Comparison of ENCODE assay signal across 10 mouse cellular contexts in the genomic region with DNA sequence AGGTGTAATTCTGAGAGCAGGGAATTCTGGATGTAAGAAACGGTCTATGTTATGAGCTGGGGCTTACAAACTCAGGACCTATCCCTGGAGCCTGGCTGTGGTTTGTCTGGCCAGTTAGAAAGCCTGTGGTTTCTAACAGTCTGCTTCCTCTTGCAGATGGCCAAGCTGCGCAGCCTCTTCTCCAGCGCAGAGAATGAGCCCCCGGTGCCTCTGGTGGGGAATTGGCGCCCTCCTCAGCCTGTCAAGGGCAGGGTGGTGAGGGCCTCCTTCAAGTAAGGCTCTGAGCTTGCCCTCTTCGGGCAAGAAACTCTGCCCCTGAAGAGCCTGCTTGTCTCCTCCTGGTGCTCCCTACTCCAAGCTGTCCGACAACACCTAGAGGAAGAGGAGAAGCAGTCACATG. TPM values are rescaled to one million over a fixed set of nuclear protein-coding genes. Genes with fewer than 3 reads are reported as not detected.
DNase-seq lines count a peak whose midpoint lies in the region; ATAC-seq and TF ChIP-seq lines count a peak whose summit lies in the region.
"Had no signal": no experiment of that assay in that cellular context is flagged by ENCODE, and none has a peak within 500 bp of the region (broad histone marks: within the 10 kb centered on the region; RNA-seq: fewer than 3 reads in every experiment).

No protein-coding gene starts in this region.

- H3K27ac ChIP-seq in gastrocnemius, adult 2 months, result no peak overlapping the region
- H3K27ac ChIP-seq in liver, embryonic 12.5 days, result no peak overlapping the region
- H3K27ac ChIP-seq: forebrain, embryonic 10.5 days had no signal

- H3K9me3 ChIP-seq in liver, embryonic 12.5 days (replicated peaks), result no peaks in the 10 kb centered on the region
- H3K9me3 ChIP-seq: forebrain, embryonic 10.5 days had no signal

- H3K4me3 ChIP-seq in gastrocnemius, adult 2 months, result no peak overlapping the region
- H3K4me3 ChIP-seq in liver, embryonic 12.5 days, result no peak overlapping the region
- H3K4me3 ChIP-seq: forebrain, embryonic 10.5 days had no signal

- 0 out of 2 replicates have a peak, but pooled peaks have one; percentile 40 for ATAC-seq in liver, embryonic 12.5 days

- no peak overlapping the region for H3K4me2 ChIP-seq in liver, embryonic 12.5 days
- H3K4me2 ChIP-seq: lung, embryonic 14.5 days had no signal

- H3K9ac ChIP-seq in liver, embryonic 12.5 days, result 0 out of 2 replicates have a peak overlapping the region, but pooled peaks have one; percentile 2
- H3K9ac ChIP-seq: lung, embryonic 14.5 days had no signal

- peak; percentile 59 for TF ChIP-seq CTCF in gastrocnemius, adult 2 months (IDR thresholded peaks at IDR 0.05)

- no peaks in the 10 kb centered on the region for H3K36me3 ChIP-seq in liver, embryonic 12.5 days
- H3K36me3 ChIP-seq: forebrain, embryonic 10.5 days had no signal

- intact Hi-C loops in gastrocnemius, adult 2 months (cut with DNase I), result loop anchor here (2.0 to 5.0 kb wide), 2 partner anchors 193 to 376 kb away; no protein-coding TSS in a partner anchor
- intact Hi-C loops in heart, postnatal 36 days (cut with DNase I), result loop anchor here (5.0 to 10.0 kb wide), 2 partner anchors 223 to 376 kb away; no protein-coding TSS in a partner anchor

- peaks cover 34% of the 10 kb centered on the region for H3K4me1 ChIP-seq in liver, embryonic 12.5 days

- no peaks in the 10 kb centered on the region for H3K27me3 ChIP-seq in liver, embryonic 12.5 days (replicated peaks)

- 21% methylated on average over 7 of the region's 7 CpGs for WGBS in liver, embryonic 12.5 days (ENCODE audit: insufficient replicate concordance)

- DNase-seq in gastrocnemius, adult 2 months, result peak; percentile 72
- no peak for DNase-seq in gastrocnemius, postnatal 4 days (ENCODE audit: low spot score in 2 of 2)
- DNase-seq in right cerebral cortex, postnatal 10 days (ENCODE audit: low spot score in 2 of 2), result peak; percentile 22 to 38
- no peak for DNase-seq in right cerebral cortex, postnatal 4 days
- DNase-seq in heart, postnatal 36 days, result no peak
- no peak for DNase-seq in testis, postnatal 10 days (ENCODE audit: low spot score)
- DNase-seq in testis, postnatal 14 days (ENCODE audit: low spot score), result no peak
- DNase-seq: lung, embryonic 14.5 days had no signal

RNA-seq across cellular contexts. Expression of a gene that starts 8.1 kb away (rescaled TPM):
- total RNA-seq in gastrocnemius, adult 2 months (2021), result 1,000 to 10,000 TPM; 1,122 to 2,421 TPM
- 1,000 to 10,000 TPM; 1,435 to 1,848 TPM for total RNA-seq in gastrocnemius, postnatal 4 days (2021)
- polyA plus RNA-seq in liver, embryonic 12.5 days (2016; fragmentation: Nextera tagmentation; extraction: Ambion mirVana), result 8.2 and 8.5 TPM in 2 replicates
- total RNA-seq in heart, postnatal 36 days (2021), result 10 to 100 TPM in 1 of 2 experiments, 1 to 10 TPM in 1; 9.3 to 52.3 TPM

RNA-seq across cellular contexts. Expression of a gene that starts 14.7 kb away (rescaled TPM):
- 10 to 100 TPM; 12.8 to 20.3 TPM for total RNA-seq in gastrocnemius, adult 2 months (2021)
- total RNA-seq in gastrocnemius, postnatal 4 days (2021), result 1 to 10 TPM; 4.6 to 6.4 TPM
- 2,168 and 2,210 TPM in 2 replicates for polyA plus RNA-seq in liver, embryonic 12.5 days (2016; fragmentation: Nextera tagmentation; extraction: Ambion mirVana)
- total RNA-seq in heart, postnatal 36 days (2021), result 1 to 10 TPM; 6.3 to 6.7 TPM

Comparison
In these comparisons a context has a peak if more than half of its experiments do, and no peak if none do; other contexts are left out.
1. DNase-seq: peak in gastrocnemius, adult 2 months (single experiment) and right cerebral cortex, postnatal 10 days (2 of 2); none in gastrocnemius, postnatal 4 days (0 of 2), right cerebral cortex, postnatal 4 days (single experiment), heart, postnatal 36 days (0 of 2), testis, postnatal 10 days (single experiment) and testis, postnatal 14 days (single experiment).
2. RNA of a gene that starts 8.1 kb away (total RNA-seq): 1,122 to 2,421 TPM in gastrocnemius, adult 2 months and 1,435 to 1,848 TPM in gastrocnemius, postnatal 4 days; 9.3 to 52.3 TPM in heart, postnatal 36 days; every median in the first group is over 10 times any median in the second.